In the genomic region with DNA sequence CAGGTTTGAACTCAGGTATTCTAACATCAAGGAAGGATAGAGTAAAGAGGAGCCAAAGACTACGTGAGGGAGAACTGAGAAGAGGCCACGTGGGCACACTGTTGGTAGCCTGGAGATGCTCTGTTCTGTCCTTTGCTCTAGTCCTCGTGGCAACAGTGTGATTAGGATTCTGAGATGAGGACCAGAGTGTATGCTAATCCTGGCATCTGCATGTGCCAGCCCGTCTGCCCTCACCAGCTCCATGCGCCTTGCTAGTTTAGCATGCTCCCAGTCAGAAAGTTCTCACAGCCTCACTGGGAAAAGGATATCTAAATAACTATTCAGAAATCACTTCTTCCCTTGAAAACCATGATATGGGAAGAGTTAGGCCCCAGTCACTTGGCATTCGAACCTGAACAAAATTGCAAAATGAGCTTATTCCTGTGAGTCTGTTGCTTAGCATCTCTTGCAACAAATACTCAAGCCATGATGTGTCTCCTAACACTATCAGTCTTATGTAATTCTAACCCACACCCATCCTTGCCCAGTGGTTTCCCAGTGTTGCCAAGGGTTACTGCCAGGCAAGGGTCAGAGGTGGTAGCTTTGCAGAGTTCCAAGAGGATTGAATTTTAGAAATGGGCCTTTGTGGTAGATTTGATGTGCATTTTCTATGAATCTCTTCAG, we compare ENCODE assay signal across 16 mouse cellular contexts.
"Had no signal": no experiment of that assay in that cellular context is flagged by ENCODE, and none has a peak within 500 bp of the region (broad histone marks: within the 10 kb centered on the region; RNA-seq: fewer than 3 reads in every experiment).

No protein-coding gene starts in this region.

- H3K9me3 ChIP-seq: limb, embryonic 13.5 days; neural tube, embryonic 15.5 days; stomach, embryonic 15.5 days had no signal

- DNase-seq: kidney, adult 8-10 months; kidney, postnatal 25 days; layer of hippocampus, adult 9-11 months; left cerebral cortex, postnatal 4 days; lung, embryonic 14.5 days; midbrain, embryonic 14.5 days; spleen, adult 18-20 months; thymus, adult 2 months; thymus, postnatal 25 days had no signal

- H3K4me1 ChIP-seq: limb, embryonic 13.5 days; neural tube, embryonic 15.5 days; stomach, embryonic 15.5 days had no signal

- H3K9ac ChIP-seq: limb, embryonic 13.5 days; liver, embryonic 14.5 days; lung, embryonic 14.5 days; neural tube, embryonic 15.5 days; stomach, embryonic 15.5 days had no signal

- ATAC-seq: inflammation-experienced regulatory T-cells, adult 6 months; intestine, postnatal 0 days had no signal

- H3K36me3 ChIP-seq: stomach, embryonic 15.5 days had no signal

- H3K4me2 ChIP-seq: limb, embryonic 13.5 days; lung, embryonic 14.5 days; neural tube, embryonic 15.5 days; stomach, embryonic 15.5 days had no signal

- H3K27me3 ChIP-seq: limb, embryonic 13.5 days; neural tube, embryonic 15.5 days; stomach, embryonic 15.5 days had no signal

- H3K4me3 ChIP-seq: limb, embryonic 13.5 days; myocyte; neural tube, embryonic 15.5 days; stomach, embryonic 15.5 days had no signal

- H3K27ac ChIP-seq: limb, embryonic 13.5 days; liver, embryonic 14.5 days; neural tube, embryonic 15.5 days; stomach, embryonic 15.5 days had no signal
